Mouse (Mus musculus): Measurements from ENCODE around the gene Ccdc155.
A peak's percentile ranks its signal among the peaks of the same experiment; 100 is the strongest.

Ccdc155 gene

DNA sequence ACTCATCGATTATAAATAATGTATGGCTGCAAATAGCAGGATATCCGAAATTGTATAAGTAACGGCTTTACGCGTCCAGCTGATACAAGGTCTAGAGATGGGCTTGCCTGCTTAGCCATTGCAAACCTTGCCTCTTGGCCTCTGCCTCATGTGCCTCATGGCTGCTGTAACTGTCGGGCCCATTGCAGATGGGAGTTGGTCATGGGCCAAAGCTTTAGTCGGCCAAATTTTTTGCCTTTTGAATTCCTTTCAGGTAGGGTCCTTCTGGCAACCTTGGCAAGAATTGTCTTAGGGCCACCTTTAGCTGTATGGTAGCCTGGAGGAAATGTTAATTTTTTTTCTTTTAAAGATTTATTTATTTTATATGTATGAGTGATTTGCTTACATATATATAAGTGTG is 20.1 kb upstream of the Ccdc155 start:
- no peak for DNase-seq

DNA sequence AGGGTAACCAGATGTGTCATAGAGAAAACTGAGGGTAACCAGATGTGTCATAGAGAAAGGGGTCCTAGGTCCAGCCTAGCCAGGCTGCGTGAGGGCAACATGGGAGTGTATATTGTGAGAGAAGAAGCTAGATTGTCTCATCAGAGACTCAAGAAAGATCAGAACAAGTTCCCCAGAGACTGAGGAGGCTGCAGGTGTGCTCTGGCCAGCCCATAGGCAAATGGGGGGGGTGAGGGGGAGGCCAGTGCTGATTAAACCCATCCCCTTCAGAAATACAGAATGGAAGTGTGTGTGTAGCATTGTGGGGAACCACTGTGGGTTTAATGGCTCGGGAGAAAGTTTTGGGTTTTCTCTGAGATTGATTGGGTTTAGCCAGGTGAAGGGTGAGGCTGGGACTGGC is 17.0 kb upstream of the Ccdc155 start:
- DNase-seq: no peak

DNA sequence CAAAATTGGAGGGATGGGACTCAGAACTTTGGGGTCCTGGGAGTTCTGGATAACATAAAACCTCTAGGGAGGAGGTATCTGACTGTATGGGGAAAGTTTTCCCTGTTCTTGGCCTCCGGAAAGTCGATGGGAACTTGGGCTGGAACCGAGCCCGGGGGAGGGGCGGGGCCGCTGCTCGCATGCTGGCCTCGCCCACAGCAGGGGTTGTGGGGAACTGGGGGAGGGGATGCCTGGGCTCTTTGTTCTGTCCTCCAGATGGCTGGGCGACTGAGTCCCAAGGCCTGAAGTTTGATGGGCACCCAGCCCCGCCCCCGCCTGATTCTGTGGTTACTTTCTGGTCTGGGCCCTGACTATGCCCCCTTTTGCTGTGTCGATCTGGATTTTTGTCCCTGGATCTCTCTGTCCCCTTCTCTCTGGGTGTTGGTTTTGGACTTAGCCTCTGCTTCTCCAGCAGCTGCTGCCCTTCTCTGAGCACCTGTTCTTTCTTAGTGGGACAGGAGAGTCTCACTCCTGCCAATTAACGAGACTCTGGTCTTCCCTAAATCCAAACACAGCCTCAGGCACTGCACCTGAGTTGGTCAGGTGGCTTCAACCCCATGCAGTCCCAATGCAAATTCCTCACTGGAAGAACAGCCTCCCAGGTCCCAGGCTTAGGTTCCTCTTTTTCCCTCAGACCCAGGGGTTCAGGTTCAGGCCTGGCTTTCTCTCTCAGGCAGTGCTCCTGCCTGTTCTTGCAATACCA is 11.9 kb upstream of the Ccdc155 start:
- no peak for DNase-seq

DNA sequence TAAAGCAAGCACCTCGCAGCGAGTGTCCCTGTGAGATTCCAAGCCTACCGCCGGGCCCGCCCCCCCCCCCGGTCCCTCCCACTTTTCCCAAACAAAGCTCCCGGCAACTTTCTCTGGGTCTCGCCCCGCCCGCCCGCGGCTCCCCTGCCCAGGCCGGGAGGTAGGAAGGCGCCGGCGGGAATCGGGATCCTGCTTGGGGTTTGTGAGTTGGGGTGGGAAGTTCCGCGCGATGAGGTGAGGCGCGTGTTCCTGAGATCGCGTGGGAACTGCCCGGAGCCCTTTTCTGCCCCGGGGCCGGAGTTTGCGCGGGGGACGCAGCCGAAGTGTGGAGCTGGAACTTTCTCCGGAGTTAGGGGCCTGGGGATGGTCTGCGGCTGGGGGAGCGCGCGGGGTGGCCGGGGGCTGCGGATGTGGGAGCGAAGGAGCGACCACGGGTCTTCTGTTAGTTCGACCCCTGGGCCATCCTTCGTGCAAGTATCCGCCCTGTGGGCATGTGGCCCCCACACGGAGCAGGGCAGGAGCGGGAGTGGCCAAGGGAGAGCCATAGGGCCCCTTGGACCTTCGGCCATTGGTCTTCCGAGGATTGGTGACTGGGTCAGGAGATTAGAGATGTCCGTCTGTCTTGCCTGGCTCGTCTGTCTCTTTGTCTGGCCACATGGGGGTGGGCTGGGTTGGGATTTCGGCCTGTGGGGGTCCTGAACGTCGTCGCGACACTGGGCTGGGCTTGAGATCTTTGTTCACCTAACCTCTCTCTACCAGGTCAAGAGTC is 11.2 kb upstream of the Ccdc155 start, which contains the start of gene Tead2:
Gene Tead2, plus strand, starts transcription at position 81 of the 769 bp plus-strand sequence.
- no peak for DNase-seq

DNA sequence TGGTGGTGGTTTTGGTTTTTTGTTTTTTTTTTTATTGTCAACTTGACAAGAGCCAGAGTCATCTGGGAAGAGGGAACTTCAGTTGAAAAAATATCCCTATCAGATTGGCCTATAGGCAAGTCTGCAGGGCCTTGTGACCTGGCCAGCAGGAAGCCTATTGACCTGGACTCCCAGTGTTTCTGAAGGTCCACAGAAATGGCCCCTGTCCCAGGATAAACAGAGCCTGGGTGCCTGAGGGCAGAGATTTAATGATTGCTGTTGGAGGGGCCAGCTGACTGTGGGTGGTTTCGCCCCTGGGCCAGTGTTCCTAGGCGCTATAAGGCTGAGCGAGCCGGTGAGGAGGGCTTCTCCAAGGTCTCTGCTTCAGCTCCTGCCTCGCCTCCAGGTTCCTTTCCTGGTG is 9.0 kb upstream of the Ccdc155 start:
- DNase-seq: no peak

DNA sequence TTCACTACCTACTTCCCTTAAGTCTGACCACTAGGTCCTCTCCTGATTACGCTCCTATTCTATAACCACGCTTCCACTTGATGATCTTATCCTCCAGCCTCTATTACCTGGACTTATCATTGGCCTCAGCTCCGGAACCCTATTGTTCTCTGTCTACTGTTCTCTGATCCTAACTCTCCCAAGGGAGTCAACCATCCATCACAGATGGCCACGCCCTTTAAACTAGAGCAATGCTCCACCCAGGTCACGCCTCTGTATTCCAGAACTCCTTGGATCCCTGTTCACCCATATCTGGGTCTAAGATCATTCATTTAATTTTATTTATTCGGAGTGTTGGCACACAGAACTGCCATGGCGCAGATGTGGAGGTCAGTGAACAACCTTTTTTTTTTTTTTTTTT is 7.7 kb upstream of the Ccdc155 start:
- no peak for DNase-seq

DNA sequence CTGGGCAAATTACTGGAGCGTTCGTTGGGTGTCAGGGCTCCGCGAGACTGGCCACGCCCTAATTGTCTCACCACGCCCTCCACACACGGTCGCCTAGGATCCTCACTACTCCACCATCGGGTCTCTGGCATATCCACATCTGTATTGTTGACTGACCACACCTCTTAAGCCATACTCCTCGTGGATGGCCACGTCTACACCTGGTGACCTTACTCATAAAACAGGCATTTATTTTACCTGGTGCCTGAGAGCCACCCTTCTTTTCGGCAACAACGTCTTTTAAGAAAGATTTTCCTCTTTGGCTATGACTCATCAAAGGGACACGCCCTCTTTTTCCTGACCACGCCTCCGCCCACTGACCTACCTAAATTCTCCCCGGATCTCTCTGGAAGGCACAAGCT is 7.2 kb upstream of the Ccdc155 start, which contains the start of gene Dkkl1:
Gene Dkkl1, minus strand, starts transcription at position 297 of the 401 bp plus-strand sequence.
- no peak for DNase-seq

DNA sequence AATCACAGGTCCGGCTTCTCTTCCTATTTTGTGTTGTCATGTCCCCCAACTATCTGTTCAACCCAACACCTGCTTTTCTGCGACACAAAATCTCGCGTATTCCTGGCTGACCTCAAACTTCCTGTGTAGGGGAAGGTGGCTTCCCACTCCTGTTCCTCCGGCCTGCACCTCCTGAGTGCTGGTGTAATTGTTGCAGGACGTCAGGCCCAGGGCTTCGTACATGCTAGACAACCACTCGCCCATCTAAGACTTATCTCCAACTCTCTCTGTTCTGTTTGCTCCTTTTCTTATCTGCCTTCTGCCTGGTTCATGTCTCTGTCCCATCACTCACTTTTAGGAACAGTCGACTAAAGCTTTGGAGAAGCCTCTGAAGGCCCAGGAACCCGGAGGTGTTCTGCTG is 6.4 kb upstream of the Ccdc155 start:
- no peak for DNase-seq

DNA sequence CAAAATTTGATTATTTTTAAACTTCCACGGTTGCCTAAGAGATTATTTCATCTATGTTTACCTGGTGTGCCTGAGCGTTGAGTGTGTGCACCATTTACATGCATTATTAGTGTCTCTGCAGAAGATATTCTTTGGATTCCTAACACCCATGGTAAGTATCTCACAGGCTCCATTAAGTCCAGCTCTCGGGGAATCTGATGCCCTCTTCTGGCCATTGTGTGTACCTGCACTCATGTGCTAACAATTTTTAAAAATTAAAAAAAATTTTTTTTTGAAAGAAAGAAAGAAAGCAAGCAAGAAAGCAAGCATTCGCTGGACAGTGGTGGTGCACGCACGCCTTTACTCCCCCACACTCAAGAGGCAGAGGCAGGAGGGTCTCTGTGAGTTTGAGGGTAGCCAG is 3.6 kb upstream of the Ccdc155 start:
- DNase-seq: no peak

DNA sequence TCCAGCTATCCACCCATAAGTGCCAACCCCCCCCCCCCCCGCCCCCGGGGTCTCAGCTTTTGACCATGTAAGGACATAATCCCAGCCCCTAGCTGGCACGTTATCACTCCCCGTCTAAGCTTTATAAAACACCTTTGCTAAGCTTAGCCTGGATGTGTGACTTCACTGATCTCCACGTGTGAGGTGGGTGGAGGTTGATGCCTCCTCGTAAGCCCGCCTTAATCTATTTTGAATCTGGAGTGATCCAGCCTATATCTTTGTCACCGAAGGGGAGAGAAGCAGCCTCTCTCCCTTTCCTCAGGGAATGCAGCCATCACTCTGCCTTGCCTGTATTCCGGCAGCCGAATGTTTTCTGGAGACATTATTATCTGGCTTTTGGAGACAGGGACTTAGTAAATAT is 2.0 kb downstream of the Ccdc155 start:
- DNase-seq: no peak

DNA sequence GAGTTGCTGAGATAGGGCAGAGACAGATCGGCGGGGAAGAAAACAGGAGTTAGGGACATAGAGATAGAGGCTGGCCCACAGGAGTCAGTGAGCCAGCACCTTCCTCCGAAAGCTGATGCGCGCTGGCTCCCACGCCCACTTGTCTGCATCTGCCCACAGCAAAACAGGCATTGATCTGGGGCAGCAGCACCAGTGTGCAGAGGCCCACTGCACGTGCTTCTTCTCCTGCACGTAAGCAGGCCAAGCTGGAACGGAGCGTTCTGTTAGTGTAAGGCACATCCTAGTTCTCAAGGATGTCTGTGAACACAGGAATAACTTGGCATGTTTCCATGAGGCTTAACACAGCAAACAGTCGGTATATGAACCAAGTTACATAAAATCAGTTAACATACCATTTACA is 5.7 kb downstream of the Ccdc155 start:
- DNase-seq: no peak

DNA sequence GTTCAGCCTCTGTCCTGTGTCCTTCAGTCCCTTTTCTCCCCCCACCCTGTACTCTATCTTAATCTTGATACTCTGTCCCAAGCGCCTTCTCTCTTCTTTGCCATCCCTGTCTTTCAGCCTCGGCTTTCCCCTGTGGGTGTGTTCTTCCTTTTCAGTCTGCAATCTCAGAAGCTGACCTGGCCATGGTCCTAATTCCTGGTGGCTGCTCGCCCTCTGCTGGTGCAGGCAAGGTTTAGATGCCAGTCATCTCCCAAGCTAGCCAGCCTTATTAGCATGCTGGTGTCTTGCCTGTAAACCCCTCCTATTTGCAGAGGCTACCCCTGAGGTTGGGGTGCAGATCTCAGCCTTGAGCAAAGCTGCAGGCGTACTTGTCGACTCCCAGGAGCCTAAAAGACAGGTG is 6.3 kb downstream of the Ccdc155 start:
- peak; percentile 82 for DNase-seq

DNA sequence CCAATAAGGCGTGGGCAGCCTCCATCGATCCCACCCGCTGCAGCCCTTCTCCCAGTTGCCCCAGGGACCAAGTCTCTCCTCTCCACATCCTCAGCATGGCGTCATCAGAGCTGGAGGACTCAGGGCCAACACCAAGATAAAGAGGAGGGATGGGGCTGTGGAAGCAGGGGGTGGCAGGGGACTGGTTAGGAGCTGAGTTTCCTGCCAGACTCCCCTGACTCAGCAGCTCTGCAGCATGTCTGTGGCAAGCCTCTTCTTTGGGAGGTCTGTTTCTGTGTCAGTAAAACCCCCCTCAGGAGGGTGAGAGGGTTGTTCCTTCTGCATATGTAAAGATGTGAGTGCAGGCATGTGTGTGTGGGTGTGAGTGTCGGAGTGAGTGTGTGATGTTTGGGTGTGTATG is 7.7 kb downstream of the Ccdc155 start:
- DNase-seq: no peak

DNA sequence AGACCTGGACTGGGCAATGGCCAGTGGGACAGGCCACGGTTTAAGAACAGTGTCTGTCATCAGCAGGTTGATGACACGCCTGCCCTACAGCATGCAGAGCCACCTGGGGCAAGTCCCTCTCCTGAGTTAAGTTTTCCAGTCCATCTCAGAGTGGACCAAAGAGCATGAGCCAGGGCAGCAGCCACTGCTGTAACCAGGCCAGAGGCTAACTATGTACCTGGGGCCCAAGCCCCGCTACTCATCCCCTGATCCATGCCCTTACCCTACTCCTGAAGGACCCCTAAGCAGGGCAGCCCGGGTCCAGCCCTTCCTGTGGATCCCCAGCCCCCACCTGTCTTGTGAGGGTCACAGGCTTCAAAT is 8.5 kb downstream of the Ccdc155 start:
- no peak for DNase-seq

DNA sequence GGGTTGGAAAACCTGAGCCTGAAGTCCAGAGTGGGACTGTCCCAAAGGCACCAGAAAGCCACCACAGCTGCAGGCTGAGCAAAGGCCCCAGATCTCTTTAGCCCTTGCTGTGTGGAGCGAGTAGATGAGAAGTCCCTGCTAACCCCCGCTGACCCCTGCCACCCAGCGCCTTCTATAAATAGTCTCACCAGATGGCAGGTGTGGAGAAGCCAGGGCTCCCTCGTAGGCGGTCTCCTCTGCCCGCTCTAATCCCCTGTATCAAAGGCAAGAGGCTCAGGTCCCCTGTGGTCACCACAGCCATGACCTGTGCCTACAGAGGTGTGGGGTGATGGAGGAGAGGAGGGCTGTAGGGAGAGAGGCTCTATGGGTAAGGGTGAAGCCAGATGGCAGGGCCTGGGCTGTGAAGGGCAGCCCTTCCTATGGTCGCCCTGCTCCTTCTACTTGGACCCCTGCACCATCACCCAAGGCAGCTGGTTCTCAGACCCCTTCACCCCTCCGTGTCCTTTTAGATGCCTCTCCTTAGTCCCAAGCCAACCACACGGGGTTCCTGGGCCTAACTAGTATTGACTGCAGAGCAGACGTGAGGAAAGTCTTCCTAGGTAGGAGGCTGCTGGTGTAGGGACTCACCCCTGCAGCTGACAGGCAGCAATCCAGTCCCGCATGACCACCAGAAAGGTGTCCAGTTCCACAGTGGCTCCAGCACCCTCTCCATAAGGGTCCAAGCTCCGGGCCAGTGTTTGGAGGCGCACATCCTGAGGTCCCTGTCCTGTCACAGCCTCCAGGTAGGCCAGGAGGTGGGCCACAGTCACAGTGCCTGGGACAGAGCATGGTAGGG is 9.1 kb downstream of the Ccdc155 start:
- DNase-seq: no peak

DNA sequence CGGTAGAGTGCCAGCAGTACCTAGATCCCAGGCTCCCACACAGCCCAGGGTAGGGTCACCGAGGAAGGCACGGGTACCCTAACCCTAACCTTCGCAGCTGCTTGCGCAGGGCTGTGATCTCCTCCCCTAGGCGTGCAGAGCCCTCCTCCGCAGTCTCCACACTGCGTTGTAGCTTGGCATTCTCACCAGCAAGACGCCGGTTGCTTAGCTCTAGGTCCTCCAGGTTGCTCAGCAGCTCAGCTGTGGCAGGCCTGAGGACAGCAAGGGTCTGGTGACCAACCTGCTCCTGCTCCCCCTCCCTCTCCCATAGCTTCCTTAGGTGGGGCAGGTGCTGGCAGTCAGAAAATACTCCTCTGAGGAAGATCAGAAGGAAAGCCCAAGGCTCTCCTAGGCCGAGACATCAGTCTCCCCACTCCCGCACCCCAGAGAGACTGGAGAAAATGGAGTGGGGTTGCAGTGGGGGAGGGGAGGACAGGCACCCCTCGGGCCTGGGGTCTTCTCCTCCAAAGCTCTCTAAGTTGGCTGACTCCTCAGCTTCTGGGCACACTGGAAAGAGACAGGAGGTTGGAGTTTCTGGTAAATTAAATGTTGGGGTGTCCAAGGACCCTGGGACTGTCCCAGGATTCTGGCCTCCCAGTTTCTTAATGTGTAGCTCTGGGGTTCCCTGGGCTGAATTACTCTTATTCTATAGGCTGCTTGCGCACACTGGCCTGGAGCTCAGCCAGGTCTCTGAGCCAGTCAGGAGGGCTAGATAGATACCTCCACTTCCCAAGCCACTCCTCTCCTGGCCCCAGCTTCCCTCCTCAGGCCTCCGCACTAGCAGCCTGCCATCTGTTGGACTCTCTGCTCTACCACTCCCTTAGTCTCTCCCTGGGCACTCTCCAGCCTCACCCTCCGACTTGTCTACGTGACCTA is 10.6 kb downstream of the Ccdc155 start:
- no peak for DNase-seq

DNA sequence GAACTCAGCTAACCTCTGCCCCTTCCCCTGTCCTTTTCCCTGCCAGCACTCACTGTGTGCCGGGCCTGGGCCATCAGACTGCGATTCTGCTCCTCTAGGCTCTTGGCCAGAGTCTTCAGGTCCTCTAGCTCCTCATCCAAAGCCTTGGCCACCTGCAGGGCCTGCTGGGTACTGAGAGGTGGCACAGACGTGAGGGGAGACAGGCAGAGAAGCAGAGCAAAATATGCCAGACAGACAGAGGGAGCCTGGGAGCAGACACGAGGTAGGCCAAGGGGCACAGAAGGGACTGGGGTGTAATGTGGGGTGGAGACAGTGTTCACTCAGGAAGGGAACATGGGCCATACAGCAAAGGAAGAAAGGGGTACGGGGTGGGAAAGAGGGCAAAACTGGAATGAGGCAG is 11.3 kb downstream of the Ccdc155 start:
- DNase-seq: no peak

DNA sequence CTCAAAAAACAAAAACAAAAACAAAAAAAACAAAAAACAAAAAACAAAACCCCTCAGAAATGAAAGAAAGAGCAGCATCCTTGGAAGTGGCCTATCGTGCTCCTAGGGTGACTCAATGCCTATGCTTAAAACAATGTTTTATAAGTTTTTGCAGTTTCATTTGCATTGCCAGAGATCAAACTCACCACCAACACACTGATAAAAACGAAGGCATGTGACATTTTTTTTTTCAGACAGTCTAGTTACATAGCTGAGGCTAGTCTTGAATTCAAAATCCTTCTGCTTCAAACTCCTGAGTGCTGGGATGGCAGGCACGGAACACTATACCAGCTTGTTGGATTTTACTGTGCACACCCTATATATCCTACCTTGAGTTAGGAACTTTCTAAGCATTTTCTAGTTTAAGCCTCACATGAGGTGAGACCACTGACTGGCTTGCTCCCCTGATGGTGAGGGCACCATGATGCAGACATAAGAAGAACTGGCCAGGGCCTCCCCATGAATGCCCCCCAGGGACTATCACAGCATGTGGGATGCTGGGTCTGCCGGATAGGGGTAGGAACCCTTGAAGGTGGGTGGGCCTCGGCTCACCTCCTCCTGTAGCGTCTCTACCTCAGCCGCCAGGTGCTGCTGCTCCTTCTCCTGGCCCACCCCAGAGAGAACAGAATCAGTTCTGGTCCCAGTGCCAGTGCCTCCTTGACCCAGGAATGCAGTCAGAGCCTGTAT is 11.9 kb downstream of the Ccdc155 start:
- DNase-seq: no peak

DNA sequence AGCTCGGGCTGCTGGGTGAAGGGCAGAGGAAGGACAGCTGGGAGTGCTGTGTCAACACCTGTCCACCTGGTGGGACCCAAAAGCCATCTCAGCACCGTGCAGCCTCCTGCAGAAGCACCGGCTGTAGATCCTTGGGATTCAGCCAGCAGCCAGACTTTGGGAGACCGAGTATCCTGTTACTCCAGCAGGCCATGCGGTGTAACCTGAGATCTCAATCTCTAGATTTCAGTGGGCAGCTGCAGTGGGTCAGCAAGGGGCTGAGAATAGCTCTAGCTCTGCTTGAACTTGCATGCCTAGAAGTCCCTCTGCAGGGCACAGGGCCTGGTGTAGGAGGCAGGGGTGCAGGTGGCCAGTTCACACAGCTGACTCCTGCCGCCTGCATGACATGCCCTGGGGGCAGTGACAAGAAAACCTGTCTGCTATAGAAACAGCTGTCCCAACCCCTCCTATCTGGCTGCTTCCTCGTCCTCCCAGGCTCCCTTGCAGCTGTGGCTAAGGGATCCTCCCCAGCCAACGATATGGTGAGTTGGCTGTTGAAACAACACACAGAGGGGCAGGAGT is 12.8 kb downstream of the Ccdc155 start:
- DNase-seq: no peak

DNA sequence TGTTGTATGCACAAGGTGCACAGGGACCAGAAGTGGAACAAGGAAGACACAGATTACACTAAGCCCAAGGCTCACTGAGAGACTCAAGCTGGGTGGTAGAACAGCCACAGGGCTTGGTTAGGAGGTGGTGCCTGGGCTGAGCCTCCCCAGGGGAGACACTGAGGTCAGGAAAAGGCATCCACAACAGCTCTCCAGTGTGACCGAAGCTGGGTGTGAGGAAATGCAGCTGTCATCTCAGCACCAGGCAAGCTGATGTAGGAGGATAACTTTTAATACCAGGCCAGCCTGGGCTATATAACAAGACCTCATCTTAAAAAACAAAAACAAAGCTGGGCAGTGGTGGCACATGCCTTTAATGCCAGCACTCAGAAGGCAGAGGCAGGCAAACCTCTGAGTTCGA is 13.5 kb downstream of the Ccdc155 start:
- DNase-seq: no peak

DNA sequence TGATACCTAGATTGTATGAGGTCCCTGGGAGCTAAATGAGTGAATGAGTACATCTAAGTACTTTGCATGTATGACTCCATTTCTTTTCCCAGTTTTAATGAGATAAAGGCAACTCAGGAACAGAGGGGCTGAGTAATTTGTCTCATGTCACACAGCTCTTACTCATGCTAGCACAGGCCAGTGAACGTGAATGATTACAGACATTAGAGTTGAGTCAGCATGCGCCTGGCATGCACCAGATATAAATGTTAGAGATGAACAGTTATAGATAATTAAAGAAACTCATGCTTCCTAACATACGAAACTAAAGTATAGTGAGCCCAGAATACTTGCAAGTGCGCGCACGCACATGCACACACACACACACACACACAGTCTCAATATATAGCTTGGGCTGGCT is 14.5 kb downstream of the Ccdc155 start:
- DNase-seq: no peak

DNA sequence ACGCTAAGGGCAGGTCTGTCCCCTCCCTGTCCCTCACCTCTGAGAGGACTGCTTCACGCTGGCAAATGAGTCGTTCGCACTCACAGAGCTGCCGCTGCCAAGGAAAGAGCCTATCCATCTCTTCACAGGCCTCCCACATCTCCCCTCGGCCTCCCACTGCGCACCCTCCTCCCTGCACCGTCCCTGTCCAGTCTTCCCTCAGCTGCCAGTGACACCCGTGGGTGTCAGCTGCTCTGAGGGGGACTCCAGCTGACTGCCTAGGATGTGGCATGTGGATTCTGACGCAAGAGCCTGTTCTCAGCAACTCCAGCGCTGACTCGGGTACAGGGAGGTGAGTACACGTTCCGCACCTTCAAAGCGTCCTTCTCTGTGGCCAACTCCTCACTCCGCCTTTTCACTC is 15.1 kb downstream of the Ccdc155 start:
- no peak for DNase-seq

All from kidney, adult 9 months (tissue).